Mouse (Mus musculus): ENCODE measurements around the gene Epm2aip1. TPM values are rescaled to one million over a fixed set of nuclear protein-coding genes. Genes with fewer than 3 reads are reported as not detected.

Epm2aip1 gene
- polyA plus RNA-seq, 1 experiment from 2014 or later, result 46.2 TPM

DNA sequence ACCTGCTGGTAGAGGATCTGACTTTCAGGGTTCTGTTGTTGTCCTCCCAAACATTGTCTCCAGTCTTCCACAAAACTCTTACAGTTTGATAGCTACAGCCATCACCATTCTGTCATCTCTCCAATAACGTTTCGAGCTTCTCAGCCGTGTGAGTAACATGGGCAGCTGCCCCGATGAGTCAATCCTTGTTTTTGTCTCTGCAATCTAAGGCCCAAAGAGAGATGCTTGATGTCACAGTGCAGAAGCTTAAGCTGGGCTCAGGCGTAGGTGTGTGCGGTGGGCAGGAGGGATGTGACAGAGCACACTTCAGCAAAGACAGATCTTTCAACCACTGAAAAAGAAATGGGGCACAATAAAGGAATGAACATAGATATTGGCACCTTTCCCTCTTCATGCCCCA lies 32.3 kb downstream of the Epm2aip1 start:
- no peak overlapping the region for H3K4me2 ChIP-seq (ENCODE audit: low read depth, severe bottlenecking)
- no peaks in the 10 kb centered on the region for H3K36me3 ChIP-seq (ENCODE audit: control insufficient read depth, insufficient read depth, low read length)
- no peaks in the 10 kb centered on the region for H3K4me1 ChIP-seq (ENCODE audit: control insufficient read depth, insufficient read depth, low read length)
- no peak for ATAC-seq (ENCODE audit: insufficient number of reproducible peaks, low FRiP score, low TSS enrichment, low read depth)
- no peak overlapping the region for H3K9ac ChIP-seq (ENCODE audit: low read length)
- no peak overlapping the region for H3K27ac ChIP-seq (replicated peaks; ENCODE audit: low read depth, low read length)
- no peaks in the 10 kb centered on the region for H3K27me3 ChIP-seq (ENCODE audit: control insufficient read depth, insufficient read depth, low read length)
- WGBS, result 90% methylated on average over 6 of the region's 6 CpGs
- no peaks in the 10 kb centered on the region for H3K9me3 ChIP-seq (ENCODE audit: control insufficient read depth, low read length)
- H3K4me3 ChIP-seq (ENCODE audit: low read depth, low read length), result no peak overlapping the region
- no peak for DNase-seq (ENCODE audit: low spot score)

DNA sequence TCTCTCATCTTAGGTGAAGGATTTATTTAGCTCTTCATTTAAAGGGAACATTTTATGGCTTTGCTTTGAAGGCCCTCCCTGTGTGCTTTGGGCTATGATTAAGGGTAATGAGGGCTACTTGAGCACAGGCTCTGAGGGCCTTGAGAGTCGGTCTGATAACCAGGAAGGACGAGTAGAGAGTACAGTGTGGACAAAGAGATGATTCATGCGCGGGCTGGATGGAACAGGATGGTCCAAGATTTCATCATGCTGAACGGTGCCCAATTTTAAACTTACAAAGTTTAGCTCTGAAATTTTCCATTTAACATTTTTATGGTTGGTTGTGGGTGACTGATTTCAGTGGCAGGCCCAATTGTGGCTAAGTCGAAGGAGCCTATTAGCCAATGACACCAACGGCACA lies 34.4 kb downstream of the Epm2aip1 start:
- no peaks in the 10 kb centered on the region; the same call in 1 of the 2 replicates for H3K9me3 ChIP-seq (ENCODE audit: control insufficient read depth, low read length)
- no peak for ATAC-seq (ENCODE audit: insufficient number of reproducible peaks, low FRiP score, low TSS enrichment, low read depth)
- H3K9ac ChIP-seq (ENCODE audit: low read length), result no peak overlapping the region
- no peak overlapping the region for H3K4me2 ChIP-seq (ENCODE audit: low read depth, severe bottlenecking)
- H3K4me3 ChIP-seq (ENCODE audit: low read depth, low read length), result no peak overlapping the region
- H3K27me3 ChIP-seq (ENCODE audit: control insufficient read depth, insufficient read depth, low read length), result peaks cover 12% of the 10 kb centered on the region
- WGBS, result 70% methylated on average over 7 of the region's 7 CpGs
- no peak overlapping the region for H3K27ac ChIP-seq (replicated peaks; ENCODE audit: low read depth, low read length)
- H3K4me1 ChIP-seq (ENCODE audit: control insufficient read depth, insufficient read depth, low read length), result no peaks in the 10 kb centered on the region
- H3K36me3 ChIP-seq (ENCODE audit: control insufficient read depth, insufficient read depth, low read length), result no peaks in the 10 kb centered on the region
- no peak for DNase-seq (ENCODE audit: low spot score)

DNA sequence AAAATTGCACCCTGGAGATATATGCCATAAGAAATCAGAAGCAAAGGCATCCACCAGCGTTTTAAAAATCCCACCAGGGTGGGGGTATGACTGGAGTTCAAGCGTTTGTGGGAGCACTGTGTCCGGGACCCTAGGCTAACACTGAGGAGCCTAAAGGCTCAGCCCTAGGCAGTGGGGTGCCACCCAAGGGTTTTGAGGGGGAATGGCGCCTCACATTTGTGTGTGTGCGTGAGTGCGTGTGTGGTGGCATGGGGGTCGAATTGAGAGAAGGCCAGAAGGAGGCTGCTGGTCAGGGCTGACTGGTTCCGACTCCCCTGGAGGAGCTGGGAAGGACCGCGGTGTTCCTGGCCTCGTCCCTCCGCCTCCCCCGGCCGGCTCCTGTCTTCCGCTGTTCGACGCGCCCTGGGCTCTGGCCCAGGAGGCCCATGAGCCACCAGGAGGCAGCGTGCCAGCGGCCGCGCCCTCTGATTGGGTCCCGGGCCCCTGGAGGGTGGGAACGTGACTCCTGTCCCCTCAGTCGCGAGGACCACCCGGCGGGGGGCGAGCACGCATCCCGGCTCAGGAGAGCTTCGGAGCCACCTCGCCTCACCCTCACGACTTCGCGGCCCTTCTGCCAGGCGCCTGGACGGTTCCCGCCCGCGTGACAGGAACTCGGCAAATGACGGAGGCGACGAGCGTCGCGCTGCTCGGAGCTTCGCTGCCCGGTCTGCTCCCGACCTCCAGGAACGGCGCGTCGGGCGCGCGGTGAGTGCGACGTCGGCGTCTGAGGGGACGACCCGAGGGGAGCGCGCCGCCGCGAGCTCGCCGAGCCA lies 39.5 kb downstream of the Epm2aip1 start, which contains the start of gene Trank1:
Gene Trank1, plus strand, starts transcription at position 709 of the 812 bp plus-strand sequence.
- H3K4me1 ChIP-seq (ENCODE audit: control insufficient read depth, insufficient read depth, low read length), result peaks cover 7% of the 10 kb centered on the region
- H3K9me3 ChIP-seq (ENCODE audit: control insufficient read depth, low read length), result no peaks in the 10 kb centered on the region; the same call in 1 of the 2 replicates
- H3K4me2 ChIP-seq (ENCODE audit: low read depth, severe bottlenecking), result peak within 1 kb of the TSS; percentile 71
- no peaks in the 10 kb centered on the region for H3K36me3 ChIP-seq (ENCODE audit: control insufficient read depth, insufficient read depth, low read length)
- H3K27me3 ChIP-seq (ENCODE audit: control insufficient read depth, insufficient read depth, low read length), result peaks cover 40% of the 10 kb centered on the region
- 13% methylated on average over 55 of the region's 72 CpGs for WGBS
- 0 out of 2 replicates have a peak, but pooled peaks have one; percentile 47 for ATAC-seq (ENCODE audit: insufficient number of reproducible peaks, low FRiP score, low TSS enrichment, low read depth)
- DNase-seq (ENCODE audit: low spot score), result peak; percentile 46
- peak within 1 kb of the TSS; percentile 30; the same call in 1 of the 2 replicates for H3K9ac ChIP-seq (ENCODE audit: low read length)
- peak within 1 kb of the TSS; percentile 43 for H3K4me3 ChIP-seq (ENCODE audit: low read depth, low read length)
- H3K27ac ChIP-seq (replicated peaks; ENCODE audit: low read depth, low read length), result no peak within 1 kb of the TSS

DNA sequence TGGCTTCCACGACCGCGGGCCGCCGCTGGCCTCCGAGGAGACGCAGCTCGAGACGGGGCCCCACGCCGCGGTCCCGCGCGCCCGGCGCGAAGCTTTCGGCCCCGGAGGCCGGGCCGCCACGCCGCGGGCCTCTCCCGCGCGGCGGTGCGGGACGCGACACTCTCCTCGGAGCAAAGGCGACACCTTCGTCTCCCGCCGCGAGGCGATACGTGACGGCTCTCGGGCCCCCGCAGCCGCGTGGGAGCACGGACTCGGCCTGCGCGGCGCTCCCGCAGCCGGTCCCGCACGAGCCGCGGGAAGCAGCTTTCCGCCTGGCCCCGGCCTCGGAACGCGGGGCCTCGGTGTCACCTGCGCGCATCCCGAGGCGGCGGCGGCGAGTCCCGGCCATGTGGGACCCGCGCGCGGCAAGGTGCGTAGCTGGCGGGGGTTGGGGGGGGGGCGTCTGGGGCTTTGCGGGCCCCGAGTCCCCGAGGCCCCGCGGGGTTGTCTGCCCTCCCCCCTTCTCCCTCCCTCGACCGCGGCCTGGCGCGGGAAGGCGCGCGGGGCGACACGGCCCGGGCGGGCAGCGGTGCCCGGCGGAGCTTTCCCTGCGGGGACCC lies 40.2 kb downstream of the Epm2aip1 start:
- Histone ChIP-seq H3K4me1 (ENCODE audit: control insufficient read depth, insufficient read depth, low read length) (peaks cover 7% of the 10 kb centered on the region), H3K27ac (replicated peaks; ENCODE audit: low read depth, low read length) (no peak overlapping the region), H3K9ac (ENCODE audit: low read length) (peak overlapping the region; percentile 30; the same call in 1 of the 2 replicates), H3K4me2 (ENCODE audit: low read depth, severe bottlenecking) (peak overlapping the region; percentile 71), H3K4me3 (ENCODE audit: low read depth, low read length) (peak overlapping the region; percentile 43), H3K9me3 (ENCODE audit: control insufficient read depth, low read length) (no peaks in the 10 kb centered on the region; the same call in 1 of the 2 replicates), H3K27me3 (ENCODE audit: control insufficient read depth, insufficient read depth, low read length) (peaks cover 40% of the 10 kb centered on the region), H3K36me3 (ENCODE audit: control insufficient read depth, insufficient read depth, low read length) (no peaks in the 10 kb centered on the region)
- WGBS, result under 1% methylated on average over 32 of the region's 98 CpGs
- DNase-seq (ENCODE audit: low spot score) (peak; percentile 37), ATAC-seq (ENCODE audit: insufficient number of reproducible peaks, low FRiP score, low TSS enrichment, low read depth) (0 out of 2 replicates have a peak, but pooled peaks have one; percentile 39)

DNA sequence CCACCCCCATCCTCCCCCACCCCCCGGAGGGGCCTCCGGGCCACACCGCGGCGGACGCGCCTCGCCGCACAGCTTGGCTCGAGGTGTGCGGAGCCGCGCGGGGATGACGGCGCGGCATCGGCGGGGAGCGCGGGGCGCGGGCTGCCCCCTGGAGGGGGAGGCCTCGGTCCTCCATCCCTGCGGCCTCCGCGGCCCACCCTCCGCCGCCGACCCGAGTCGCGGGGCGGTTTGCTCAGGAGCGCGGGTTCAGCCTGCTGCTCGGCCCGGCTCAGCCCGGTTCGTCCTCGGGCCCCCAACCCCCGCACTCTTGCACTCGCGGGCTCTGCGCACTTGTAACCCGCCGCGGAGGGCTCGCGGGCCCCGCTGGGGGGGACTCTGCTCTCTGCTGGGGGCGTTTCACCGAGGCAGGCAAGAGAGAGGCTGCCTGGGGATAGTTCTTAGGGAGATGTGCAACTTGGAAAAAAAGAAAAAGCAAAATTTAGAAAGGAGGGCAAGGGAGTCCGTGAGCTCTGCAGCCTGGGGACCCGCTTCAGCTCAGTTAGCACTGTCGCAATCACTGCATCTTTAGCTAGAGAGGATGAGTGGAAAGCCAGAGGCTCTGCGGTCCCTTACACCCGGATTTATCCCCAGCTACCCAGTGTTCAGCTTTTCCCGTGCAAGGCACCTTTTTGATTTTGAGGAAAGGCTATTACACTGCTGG lies 40.9 kb downstream of the Epm2aip1 start:
- Histone ChIP-seq H3K4me1 (ENCODE audit: control insufficient read depth, insufficient read depth, low read length) (peaks cover 7% of the 10 kb centered on the region), H3K36me3 (ENCODE audit: control insufficient read depth, insufficient read depth, low read length) (no peaks in the 10 kb centered on the region), H3K9me3 (ENCODE audit: control insufficient read depth, low read length) (no peaks in the 10 kb centered on the region; the same call in 1 of the 2 replicates), H3K4me3 (ENCODE audit: low read depth, low read length) (peak overlapping the region; percentile 43), H3K4me2 (ENCODE audit: low read depth, severe bottlenecking) (peak overlapping the region; percentile 71), H3K9ac (ENCODE audit: low read length) (peak overlapping the region; percentile 30; the same call in 1 of the 2 replicates), H3K27ac (replicated peaks; ENCODE audit: low read depth, low read length) (no peak overlapping the region), H3K27me3 (ENCODE audit: control insufficient read depth, insufficient read depth, low read length) (peaks cover 40% of the 10 kb centered on the region)
- DNase-seq (ENCODE audit: low spot score) (peak; percentile 57), ATAC-seq (ENCODE audit: insufficient number of reproducible peaks, low FRiP score, low TSS enrichment, low read depth) (peak; percentile 47; the same call in 1 of the 2 replicates)
- WGBS, result 1% methylated on average over 51 of the region's 59 CpGs

DNA sequence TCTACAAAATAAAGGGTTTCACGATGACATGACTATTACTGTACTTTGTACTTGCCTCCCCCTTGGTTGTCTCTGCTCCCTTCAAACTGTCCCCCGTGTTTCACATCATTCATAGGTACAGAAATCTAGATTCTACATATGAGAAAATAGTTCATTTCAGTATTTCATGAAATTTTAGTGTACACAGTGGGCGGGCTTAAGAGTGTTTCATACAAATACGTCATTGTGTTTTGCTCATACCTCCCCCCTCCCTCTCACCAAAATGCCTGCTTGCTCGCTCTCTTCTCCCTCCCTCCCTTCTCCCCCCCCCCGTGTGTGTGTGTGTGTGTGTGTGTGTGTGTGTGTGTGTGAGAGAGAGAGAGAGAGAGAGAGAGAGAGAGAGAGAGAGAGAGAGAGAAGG lies 41.6 kb downstream of the Epm2aip1 start:
- peaks cover 7% of the 10 kb centered on the region for H3K4me1 ChIP-seq (ENCODE audit: control insufficient read depth, insufficient read depth, low read length)
- no peak for ATAC-seq (ENCODE audit: insufficient number of reproducible peaks, low FRiP score, low TSS enrichment, low read depth)
- H3K4me2 ChIP-seq (ENCODE audit: low read depth, severe bottlenecking), result no peak overlapping the region
- WGBS, result 11% methylated on average over 6 of the region's 6 CpGs
- H3K9ac ChIP-seq (ENCODE audit: low read length), result no peak overlapping the region
- H3K36me3 ChIP-seq (ENCODE audit: control insufficient read depth, insufficient read depth, low read length), result no peaks in the 10 kb centered on the region
- no peaks in the 10 kb centered on the region; the same call in 1 of the 2 replicates for H3K9me3 ChIP-seq (ENCODE audit: control insufficient read depth, low read length)
- no peak overlapping the region for H3K4me3 ChIP-seq (ENCODE audit: low read depth, low read length)
- no peak overlapping the region for H3K27ac ChIP-seq (replicated peaks; ENCODE audit: low read depth, low read length)
- peaks cover 40% of the 10 kb centered on the region for H3K27me3 ChIP-seq (ENCODE audit: control insufficient read depth, insufficient read depth, low read length)
- DNase-seq (ENCODE audit: low spot score), result no peak

DNA sequence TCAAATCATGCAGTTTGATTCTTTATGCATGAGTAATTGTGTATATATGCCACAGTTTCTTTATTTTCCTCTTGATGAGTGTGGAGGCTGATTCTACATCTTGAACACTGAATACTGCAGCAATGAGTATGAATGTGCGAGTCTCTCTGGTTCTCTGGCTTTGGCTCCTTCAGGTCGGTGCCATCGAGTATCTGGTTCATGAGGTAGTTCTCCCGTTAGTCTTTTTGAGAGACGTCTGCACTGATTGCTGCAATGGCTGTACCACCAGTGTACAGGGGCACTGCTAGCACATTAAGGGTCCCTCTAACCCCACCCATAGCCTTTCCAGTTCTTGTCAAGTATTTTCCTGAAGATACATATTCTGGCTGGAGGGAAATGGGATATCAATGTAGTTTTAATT lies 42.1 kb downstream of the Epm2aip1 start:
- no peaks in the 10 kb centered on the region for H3K36me3 ChIP-seq (ENCODE audit: control insufficient read depth, insufficient read depth, low read length)
- no peak overlapping the region for H3K4me2 ChIP-seq (ENCODE audit: low read depth, severe bottlenecking)
- H3K4me1 ChIP-seq (ENCODE audit: control insufficient read depth, insufficient read depth, low read length), result peaks cover 7% of the 10 kb centered on the region
- ATAC-seq (ENCODE audit: insufficient number of reproducible peaks, low FRiP score, low TSS enrichment, low read depth) (no peak), DNase-seq (ENCODE audit: low spot score) (no peak)
- H3K27me3 ChIP-seq (ENCODE audit: control insufficient read depth, insufficient read depth, low read length), result peaks cover 40% of the 10 kb centered on the region
- 23% methylated on average over 5 of the region's 5 CpGs for WGBS
- H3K27ac ChIP-seq (replicated peaks; ENCODE audit: low read depth, low read length), result no peak overlapping the region
- H3K4me3 ChIP-seq (ENCODE audit: low read depth, low read length), result no peak overlapping the region
- no peak overlapping the region for H3K9ac ChIP-seq (ENCODE audit: low read length)
- no peaks in the 10 kb centered on the region; the same call in 1 of the 2 replicates for H3K9me3 ChIP-seq (ENCODE audit: control insufficient read depth, low read length)

DNA sequence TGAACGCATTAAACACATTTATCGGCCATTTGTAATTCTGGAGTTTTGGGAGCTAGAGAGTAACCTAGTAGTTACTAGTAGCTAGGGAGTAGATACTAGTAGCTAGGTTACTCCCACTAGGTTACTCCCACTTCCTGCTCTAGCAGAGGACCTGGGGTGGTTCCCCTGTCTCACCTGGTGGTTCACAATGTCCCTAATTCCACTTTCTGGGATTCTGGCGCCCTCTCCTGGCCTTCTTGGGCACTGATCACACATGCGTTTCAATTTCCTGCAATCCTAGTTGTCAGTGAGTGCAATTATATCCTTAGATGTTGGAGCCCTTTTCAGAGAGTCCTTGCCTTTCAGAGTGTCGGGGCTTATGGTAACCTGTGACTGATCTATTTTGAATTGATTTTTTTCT lies 42.5 kb downstream of the Epm2aip1 start:
- H3K27ac ChIP-seq (replicated peaks; ENCODE audit: low read depth, low read length), result no peak overlapping the region

More for the DNA sequence above, 42.5 kb downstream of the Epm2aip1 start:
- no peak for ATAC-seq (ENCODE audit: insufficient number of reproducible peaks, low FRiP score, low TSS enrichment, low read depth)
- peaks cover 40% of the 10 kb centered on the region for H3K27me3 ChIP-seq (ENCODE audit: control insufficient read depth, insufficient read depth, low read length)
- H3K9me3 ChIP-seq (ENCODE audit: control insufficient read depth, low read length), result no peaks in the 10 kb centered on the region; the same call in 1 of the 2 replicates
- H3K4me1 ChIP-seq (ENCODE audit: control insufficient read depth, insufficient read depth, low read length), result peaks cover 7% of the 10 kb centered on the region
- peak; percentile 73 for DNase-seq (ENCODE audit: low spot score)
- 30% methylated on average over 5 of the region's 5 CpGs for WGBS
- H3K9ac ChIP-seq (ENCODE audit: low read length), result no peak overlapping the region
- no peak overlapping the region for H3K4me3 ChIP-seq (ENCODE audit: low read depth, low read length)
- no peak overlapping the region for H3K4me2 ChIP-seq (ENCODE audit: low read depth, severe bottlenecking)
- H3K36me3 ChIP-seq (ENCODE audit: control insufficient read depth, insufficient read depth, low read length), result no peaks in the 10 kb centered on the region
